In genomic region chr19:42141998-42142397, GRCm38 (mm10) we compare ENCODE assay signal across 21 mouse cellular contexts. TPM values are rescaled to one million over a fixed set of nuclear protein-coding genes. Genes with fewer than 3 reads are reported as not detected.
DNase-seq lines count a peak whose midpoint lies in the region; ATAC-seq and TF ChIP-seq lines count a peak whose summit lies in the region.
"Had no signal": no experiment of that assay in that cellular context is flagged by ENCODE, and none has a peak within 500 bp of the region (broad histone marks: within the 10 kb centered on the region; RNA-seq: fewer than 3 reads in every experiment).

No protein-coding gene starts in this region.

- H3K36me3 ChIP-seq in liver, embryonic 12.5 days: no peaks in the 10 kb centered on the region
- H3K36me3 ChIP-seq in liver, embryonic 11.5 days (ENCODE audit: control insufficient read depth, insufficient read depth, low read length): no peaks in the 10 kb centered on the region
- H3K36me3 ChIP-seq in ES-Bruce4 (ENCODE audit: control insufficient read depth, insufficient read depth, low read length, poor library complexity, severe bottlenecking) (no peaks in the 10 kb centered on the region), MEL (ENCODE audit: control insufficient read depth in 1 of 2, insufficient read depth in 2 of 2, low read length in 2 of 2) (peaks cover 0 to 27% of the 10 kb centered on the region in 2 experiments; a peak in 2 of 4 replicates)
- H3K36me3 ChIP-seq in midbrain, embryonic 11.5 days (ENCODE audit: control insufficient read depth, insufficient read depth, low read length): no peaks in the 10 kb centered on the region
- H3K36me3 ChIP-seq: forebrain, embryonic 15.5 days; hindbrain, embryonic 12.5 days; hindbrain, embryonic 15.5 days had no signal

- 67% methylated on average over 3 of the region's 3 CpGs for WGBS in liver, embryonic 12.5 days (ENCODE audit: insufficient replicate concordance)
- WGBS in liver, embryonic 11.5 days: 70% methylated on average over 3 of the region's 3 CpGs
- 72% methylated on average over 3 of the region's 3 CpGs for WGBS in midbrain, embryonic 11.5 days

- no peak for TF ChIP-seq RAD21 in MEL (IDR thresholded peaks at IDR 0.05; ENCODE audit: low read depth, low read length)

- H3K4me3 ChIP-seq in liver, embryonic 12.5 days: no peak overlapping the region
- no peak overlapping the region for H3K4me3 ChIP-seq in liver, embryonic 11.5 days (ENCODE audit: low read depth, low read length)
- H3K4me3 ChIP-seq in ES-Bruce4 (ENCODE audit: low read depth, low read length): peak overlapping the region; percentile 23; the same call in 1 of the 2 replicates
- H3K4me3 ChIP-seq in MEL (ENCODE audit: control insufficient read depth in 1 of 2, insufficient read depth in 1 of 2, low read depth in 2 of 2, low read length in 2 of 2): no peak overlapping the region
- no peak overlapping the region for H3K4me3 ChIP-seq in midbrain, embryonic 11.5 days (ENCODE audit: low read depth, low read length)
- H3K4me3 ChIP-seq: forebrain, embryonic 15.5 days; hindbrain, embryonic 12.5 days; hindbrain, embryonic 15.5 days had no signal

- H3K9me3 ChIP-seq in liver, embryonic 12.5 days (replicated peaks): no peaks in the 10 kb centered on the region
- no peaks in the 10 kb centered on the region for H3K9me3 ChIP-seq in liver, embryonic 11.5 days (ENCODE audit: control insufficient read depth, low read length)
- no peaks in the 10 kb centered on the region for H3K9me3 ChIP-seq in ES-Bruce4 (replicated peaks; ENCODE audit: control insufficient read depth, insufficient read depth, low read length, poor library complexity, severe bottlenecking)
- H3K9me3 ChIP-seq in MEL (replicated peaks; ENCODE audit: insufficient read depth, low read length): no peaks in the 10 kb centered on the region
- H3K9me3 ChIP-seq in midbrain, embryonic 11.5 days (ENCODE audit: control insufficient read depth, low read length): no peaks in the 10 kb centered on the region
- H3K9me3 ChIP-seq: forebrain, embryonic 15.5 days; hindbrain, embryonic 12.5 days; hindbrain, embryonic 15.5 days had no signal

- TF ChIP-seq POLR2A in ES-Bruce4 (IDR thresholded peaks at IDR 0.05; ENCODE audit: insufficient read depth, low read length): peak; percentile 74
- TF ChIP-seq POLR2A in MEL (IDR thresholded peaks at IDR 0.05; ENCODE audit: control insufficient read depth in 1 of 2, insufficient read depth in 1 of 2, low read depth in 1 of 2, low read length in 2 of 2, poor library complexity in 1 of 2): no peak

- TF ChIP-seq EP300 in ES-Bruce4 (IDR thresholded peaks at IDR 0.05; ENCODE audit: insufficient read depth, low read depth, low read length): no peak
- TF ChIP-seq EP300 in MEL (IDR thresholded peaks at IDR 0.05; ENCODE audit: low read depth in 1 of 2, low read length in 2 of 2): no peak

- H3K4me2 ChIP-seq in liver, embryonic 12.5 days: no peak overlapping the region
- no peak overlapping the region for H3K4me2 ChIP-seq in liver, embryonic 11.5 days
- H3K4me2 ChIP-seq in midbrain, embryonic 11.5 days: no peak overlapping the region
- H3K4me2 ChIP-seq: forebrain, embryonic 15.5 days; heart, embryonic 11.5 days; hindbrain, embryonic 12.5 days; hindbrain, embryonic 15.5 days had no signal

- no peak overlapping the region for H3K9ac ChIP-seq in liver, embryonic 12.5 days
- no peak overlapping the region for H3K9ac ChIP-seq in liver, embryonic 11.5 days (ENCODE audit: low read depth, low read length)
- no peak overlapping the region for H3K9ac ChIP-seq in ES-Bruce4 (ENCODE audit: low read depth, poor library complexity, severe bottlenecking)
- H3K9ac ChIP-seq in MEL (ENCODE audit: control insufficient read depth, low read depth, low read length, poor library complexity, severe bottlenecking): no peak overlapping the region
- no peak overlapping the region for H3K9ac ChIP-seq in midbrain, embryonic 11.5 days (ENCODE audit: low read length)
- H3K9ac ChIP-seq: forebrain, embryonic 15.5 days; hindbrain, embryonic 12.5 days; hindbrain, embryonic 15.5 days had no signal

- peaks cover 9% of the 10 kb centered on the region for H3K4me1 ChIP-seq in liver, embryonic 12.5 days
- peaks cover 2% of the 10 kb centered on the region; the same call in 1 of the 2 replicates for H3K4me1 ChIP-seq in liver, embryonic 11.5 days (replicated peaks; ENCODE audit: control insufficient read depth, insufficient read depth, low read length)
- H3K4me1 ChIP-seq in ES-Bruce4 (ENCODE audit: control insufficient read depth, insufficient read depth, low read length) (no peaks in the 10 kb centered on the region), MEL (ENCODE audit: control insufficient read depth in 1 of 2, insufficient read depth in 2 of 2, low read length in 2 of 2) (peaks cover 9 to 39% of the 10 kb centered on the region in 2 experiments)
- no peaks in the 10 kb centered on the region for H3K4me1 ChIP-seq in midbrain, embryonic 11.5 days (ENCODE audit: control insufficient read depth, insufficient read depth, low read length)
- H3K4me1 ChIP-seq: forebrain, embryonic 15.5 days; hindbrain, embryonic 15.5 days had no signal

- peak; percentile 58; the same call in 1 of the 2 replicates for ATAC-seq in liver, embryonic 12.5 days
- no peak; the same call in 1 of the 2 replicates for ATAC-seq in liver, embryonic 11.5 days (replicated peaks; ENCODE audit: low FRiP score)
- ATAC-seq in megakaryocyte-erythroid progenitor cell, adult 5-6 weeks (replicated peaks; ENCODE audit: low FRiP score, low TSS enrichment, poor library complexity, severe bottlenecking): 0 out of 2 replicates have a peak, but pooled peaks have one; percentile 34
- no peak for ATAC-seq in midbrain, embryonic 11.5 days (ENCODE audit: low FRiP score)
- ATAC-seq: forebrain, embryonic 15.5 days; intestine, postnatal 0 days had no signal

- no peak for DNase-seq in liver, embryonic 11.5 days (ENCODE audit: low spot score)
- DNase-seq in MEL (ENCODE audit: low read depth, low spot score): peak; percentile 52
- no peak for DNase-seq in adrenal gland, postnatal 25 days
- DNase-seq in midbrain, embryonic 11.5 days (ENCODE audit: low spot score, missing footprints): no peak
- DNase-seq: adrenal gland, adult 2 months; adrenal gland, postnatal 14 days; B cell, adult 2 months; cerebellum, adult 18-20 months; cerebellum, adult 9-10 months; cerebellum, postnatal 14 days; gastrocnemius, postnatal 10 days; heart, adult 11 months had no signal

- peaks cover 26% of the 10 kb centered on the region for H3K27me3 ChIP-seq in liver, embryonic 12.5 days (replicated peaks)
- no peaks in the 10 kb centered on the region; the same call in none of the 2 replicates for H3K27me3 ChIP-seq in liver, embryonic 11.5 days (replicated peaks; ENCODE audit: control insufficient read depth, insufficient read depth, low read length)
- H3K27me3 ChIP-seq in ES-Bruce4 (ENCODE audit: control insufficient read depth, insufficient read depth, low read length, poor library complexity, severe bottlenecking) (no peaks in the 10 kb centered on the region), MEL (ENCODE audit: control insufficient read depth in 1 of 2, insufficient read depth in 2 of 2, low read length in 2 of 2) (no peaks in the 10 kb centered on the region)
- H3K27me3 ChIP-seq in midbrain, embryonic 11.5 days (ENCODE audit: control insufficient read depth, insufficient read depth, low read length): peaks cover 10% of the 10 kb centered on the region
- H3K27me3 ChIP-seq: forebrain, embryonic 15.5 days had no signal

- no peak for TF ChIP-seq CTCF in ES-Bruce4 (IDR thresholded peaks at IDR 0.05; ENCODE audit: low read depth, low read length)
- no peak for TF ChIP-seq CTCF in MEL (IDR thresholded peaks at IDR 0.05 in 2 of 3, conservative IDR thresholded peaks at IDR 0.05 in 1 of 3; ENCODE audit: control insufficient read depth in 1 of 3, insufficient read depth in 1 of 3, low read depth in 2 of 3, low read length in 3 of 3, poor library complexity in 1 of 3, severe bottlenecking in 1 of 3)

- H3K27ac ChIP-seq in liver, embryonic 12.5 days: no peak overlapping the region
- H3K27ac ChIP-seq in liver, embryonic 11.5 days (ENCODE audit: low read depth, low read length): no peak overlapping the region
- H3K27ac ChIP-seq in ES-Bruce4 (ENCODE audit: insufficient read depth, low read length): peak overlapping the region; percentile 84
- no peak overlapping the region for H3K27ac ChIP-seq in MEL (ENCODE audit: control insufficient read depth, low read depth, low read length)
- no peak overlapping the region for H3K27ac ChIP-seq in midbrain, embryonic 11.5 days (ENCODE audit: low read depth, low read length)
- H3K27ac ChIP-seq: forebrain, embryonic 15.5 days; hindbrain, embryonic 12.5 days; hindbrain, embryonic 15.5 days had no signal

- no peaks in the 10 kb centered on the region for H3K79me2 ChIP-seq in MEL (ENCODE audit: control insufficient read depth, insufficient read depth, low read length, poor library complexity)

RNA-seq across cellular contexts. Expression of gene Marveld1, which starts 5.2 kb away (rescaled TPM):
- polyA plus RNA-seq in liver, embryonic 12.5 days (2016; fragmentation: Nextera tagmentation; extraction: Ambion mirVana): 4.6 and 5.3 TPM in 2 replicates
- 4.3 and 5.4 TPM in 2 replicates for polyA plus RNA-seq in liver, embryonic 11.5 days (2014; fragmentation: Nextera tagmentation; extraction: Ambion mirVana)
- 15.0 and 17.7 TPM in 2 replicates for polyA plus RNA-seq in ES-Bruce4 (2011; ENCODE audit: insufficient read depth, insufficient read length, low read depth, missing spikeins)
- total RNA-seq in MEL (2012; rRNA removed): 7.9 and 9.7 TPM in 2 replicates
- 10 to 100 TPM in 1 of 2 experiments, not detected in 1; 24.4 TPM for polyA plus RNA-seq in MEL (2012; ENCODE audit: insufficient read depth in 1 of 2, insufficient read length in 2 of 2, low read depth in 1 of 2, low replicate concordance in 2 of 2, missing spikeins in 1 of 2)
- 3.3 and 6.1 TPM in 2 replicates for total RNA-seq in megakaryocyte-erythroid progenitor cell, adult 5-6 weeks (2014; fragmentation: Nextera tagmentation)
- total RNA-seq in megakaryocyte-erythroid progenitor cell, adult 5-6 weeks (2017): 4.5 and 5.8 TPM in 2 replicates
- total RNA-seq in adrenal gland, postnatal 25 days (2021): 40.4 and 45.0 TPM in 2 replicates
- polyA plus RNA-seq in midbrain, embryonic 11.5 days (2014; fragmentation: Nextera tagmentation; extraction: Ambion mirVana): 5.3 and 5.9 TPM in 2 replicates
- total RNA-seq: CH12.LX had no signal

RNA-seq across cellular contexts. Expression of gene Avpi1, which starts 13.1 kb away (rescaled TPM):
- polyA plus RNA-seq in liver, embryonic 12.5 days (2016; fragmentation: Nextera tagmentation; extraction: Ambion mirVana): 14.7 and 14.9 TPM in 2 replicates
- 19.9 and 21.6 TPM in 2 replicates for polyA plus RNA-seq in liver, embryonic 11.5 days (2014; fragmentation: Nextera tagmentation; extraction: Ambion mirVana)
- 44.7 and 49.2 TPM in 2 replicates for polyA plus RNA-seq in ES-Bruce4 (2011; ENCODE audit: insufficient read depth, insufficient read length, low read depth, missing spikeins)
- 49.5 and 54.8 TPM in 2 replicates for total RNA-seq in MEL (2012; rRNA removed)
- polyA plus RNA-seq in MEL (2012; ENCODE audit: insufficient read depth in 1 of 2, insufficient read length in 2 of 2, low read depth in 1 of 2, low replicate concordance in 2 of 2, missing spikeins in 1 of 2): 10 to 100 TPM in 1 of 2 experiments, not detected in 1; 53.3 TPM
- 2.2 and 6.1 TPM in 2 replicates for total RNA-seq in megakaryocyte-erythroid progenitor cell, adult 5-6 weeks (2014; fragmentation: Nextera tagmentation)
- 4.6 TPM in 1 of 2 replicates, not detected in the other for total RNA-seq in megakaryocyte-erythroid progenitor cell, adult 5-6 weeks (2017)
- 74.4 and 98.1 TPM in 2 replicates for total RNA-seq in adrenal gland, postnatal 25 days (2021)
- polyA plus RNA-seq in midbrain, embryonic 11.5 days (2014; fragmentation: Nextera tagmentation; extraction: Ambion mirVana): 11.1 and 12.9 TPM in 2 replicates

RNA-seq across cellular contexts. Expression of gene Zfyve27, which starts 21.8 kb away (rescaled TPM):
- polyA plus RNA-seq in liver, embryonic 12.5 days (2016; fragmentation: Nextera tagmentation; extraction: Ambion mirVana): 11.6 and 13.2 TPM in 2 replicates
- 15.2 and 15.8 TPM in 2 replicates for polyA plus RNA-seq in liver, embryonic 11.5 days (2014; fragmentation: Nextera tagmentation; extraction: Ambion mirVana)
- polyA plus RNA-seq in ES-Bruce4 (2011; ENCODE audit: insufficient read depth, insufficient read length, low read depth, missing spikeins): 24.4 and 25.0 TPM in 2 replicates
- total RNA-seq in MEL (2012; rRNA removed): 22.0 and 27.0 TPM in 2 replicates
- 10 to 100 TPM in 1 of 2 experiments, not detected in 1; 40.2 TPM for polyA plus RNA-seq in MEL (2012; ENCODE audit: insufficient read depth in 1 of 2, insufficient read length in 2 of 2, low read depth in 1 of 2, low replicate concordance in 2 of 2, missing spikeins in 1 of 2)
- 19.4 and 30.4 TPM in 2 replicates for total RNA-seq in megakaryocyte-erythroid progenitor cell, adult 5-6 weeks (2014; fragmentation: Nextera tagmentation)
- total RNA-seq in megakaryocyte-erythroid progenitor cell, adult 5-6 weeks (2017): 10.7 and 13.4 TPM in 2 replicates
- 51.8 and 73.5 TPM in 2 replicates for total RNA-seq in adrenal gland, postnatal 25 days (2021)
- polyA plus RNA-seq in midbrain, embryonic 11.5 days (2014; fragmentation: Nextera tagmentation; extraction: Ambion mirVana): 15.6 and 16.2 TPM in 2 replicates

RNA-seq across cellular contexts. Expression of gene Pi4k2a, which starts 51.7 kb away (rescaled TPM):
- polyA plus RNA-seq in liver, embryonic 12.5 days (2016; fragmentation: Nextera tagmentation; extraction: Ambion mirVana): 17.3 and 18.7 TPM in 2 replicates
- polyA plus RNA-seq in liver, embryonic 11.5 days (2014; fragmentation: Nextera tagmentation; extraction: Ambion mirVana): 17.6 and 18.1 TPM in 2 replicates
- polyA plus RNA-seq in ES-Bruce4 (2011; ENCODE audit: insufficient read depth, insufficient read length, low read depth, missing spikeins) (27.2 and 30.4 TPM in 2 replicates), MEL (2012; ENCODE audit: insufficient read depth in 1 of 2, insufficient read length in 2 of 2, low read depth in 1 of 2, low replicate concordance in 2 of 2, missing spikeins in 1 of 2) (10 to 100 TPM in 1 of 2 experiments, not detected in 1; 30.3 TPM)
- total RNA-seq in MEL (2012; rRNA removed): 10.2 and 12.2 TPM in 2 replicates
- 8.9 and 13.5 TPM in 2 replicates for total RNA-seq in megakaryocyte-erythroid progenitor cell, adult 5-6 weeks (2014; fragmentation: Nextera tagmentation)
- 4.6 and 5.2 TPM in 2 replicates for total RNA-seq in megakaryocyte-erythroid progenitor cell, adult 5-6 weeks (2017)
- total RNA-seq in adrenal gland, postnatal 25 days (2021): 58.2 and 62.4 TPM in 2 replicates
- 19.9 and 22.1 TPM in 2 replicates for polyA plus RNA-seq in midbrain, embryonic 11.5 days (2014; fragmentation: Nextera tagmentation; extraction: Ambion mirVana)

RNA-seq across cellular contexts. Expression of gene Morn4, which starts 55.8 kb away (rescaled TPM):
- polyA plus RNA-seq in liver, embryonic 12.5 days (2016; fragmentation: Nextera tagmentation; extraction: Ambion mirVana): 4.4 and 4.6 TPM in 2 replicates
- 9.3 and 10.5 TPM in 2 replicates for polyA plus RNA-seq in liver, embryonic 11.5 days (2014; fragmentation: Nextera tagmentation; extraction: Ambion mirVana)
- polyA plus RNA-seq in ES-Bruce4 (2011; ENCODE audit: insufficient read depth, insufficient read length, low read depth, missing spikeins) (18.8 and 19.6 TPM in 2 replicates), MEL (2012; ENCODE audit: insufficient read depth in 1 of 2, insufficient read length in 2 of 2, low read depth in 1 of 2, low replicate concordance in 2 of 2, missing spikeins in 1 of 2) (10 to 100 TPM in 1 of 2 experiments, not detected in 1; 18.4 TPM)
- total RNA-seq in MEL (2012; rRNA removed): 4.9 and 5.7 TPM in 2 replicates
- total RNA-seq in megakaryocyte-erythroid progenitor cell, adult 5-6 weeks (2014; fragmentation: Nextera tagmentation): 2.1 TPM in 1 of 2 replicates, not detected in the other
- total RNA-seq in megakaryocyte-erythroid progenitor cell, adult 5-6 weeks (2017): 0.53 and 0.85 TPM in 2 replicates
- total RNA-seq in adrenal gland, postnatal 25 days (2021): 6.6 and 10.1 TPM in 2 replicates
- polyA plus RNA-seq in midbrain, embryonic 11.5 days (2014; fragmentation: Nextera tagmentation; extraction: Ambion mirVana): 65.1 and 65.6 TPM in 2 replicates

Comparison
In these comparisons a context has a peak if more than half of its experiments do, and no peak if none do; other contexts are left out.
1. ATAC-seq: peak in liver, embryonic 12.5 days (single experiment) and megakaryocyte-erythroid progenitor cell, adult 5-6 weeks (single experiment); none in liver, embryonic 11.5 days (single experiment) and midbrain, embryonic 11.5 days (single experiment).